Mouse (Mus musculus) hindbrain, postnatal 0 days (tissue): ENCODE measurements around the gene Tnfrsf18. TPM values are rescaled to one million over a fixed set of nuclear protein-coding genes. Genes with fewer than 3 reads are reported as not detected.

Experiments
- ATAC-seq: fragments of 200-750 bp; cut with Nextera tagmentation; 2 replicates; pipeline ENCODE4 v1.8.0; 2017; ENCODE audit warnings: mild to moderate bottlenecking, moderate TSS enrichment, moderate library complexity
- DNase-seq: peaks from one replicate; pipeline ENCODE4 v3.0.0-alpha.2; 2015; ENCODE audit warnings: low spot score
- H3K27ac ChIP-seq: fragments of 300-500 bp; sonication (generic); 2 replicates; pipeline ENCODE4 v1.5.1; 2014; ENCODE audit warnings: mild to moderate bottlenecking
- H3K27me3 ChIP-seq: fragments of 300-500 bp; sonication (generic); 2 replicates; pipeline ENCODE4 v1.6.1; 2014; ENCODE audit warnings: low read length, mixed read lengths; ENCODE audit not compliant: insufficient read depth
- H3K36me3 ChIP-seq: fragments of 300-500 bp; sonication (generic); 2 replicates; pipeline ENCODE4 v1.6.1; 2014; ENCODE audit warnings: low read length, mixed read lengths; ENCODE audit not compliant: insufficient read depth
- H3K4me1 ChIP-seq: fragments of 300-500 bp; sonication (generic); 2 replicates; pipeline ENCODE4 v1.6.1; 2014; ENCODE audit warnings: antibody characterized with exemption, low read length, mixed read lengths; ENCODE audit not compliant: insufficient read depth
- H3K4me2 ChIP-seq: fragments of 300-500 bp; sonication (generic); 2 replicates; pipeline ENCODE4 v1.6.1; 2014; ENCODE audit warnings: low read depth, mild to moderate bottlenecking, low read length, moderate library complexity, mixed read lengths
- H3K4me3 ChIP-seq: fragments of 300-500 bp; sonication (generic); 2 replicates; pipeline ENCODE4 v1.5.1; 2014; ENCODE audit warnings: low read length
- H3K9ac ChIP-seq: fragments of 300-500 bp; sonication (generic); replicated peaks from 2 replicates; pipeline ENCODE4 v1.6.1; 2014; ENCODE audit warnings: mild to moderate bottlenecking, low read length, moderate library complexity, mixed read lengths
- H3K9me3 ChIP-seq: fragments of 300-500 bp; sonication (generic); 2 replicates; pipeline ENCODE4 v1.6.1; 2016; ENCODE audit warnings: low read length, mixed read lengths
- CTCF ChIP-seq: IDR thresholded peaks from 2 replicates; pipeline ENCODE4 v1.5.1; 2016; ENCODE audit warnings: antibody characterized with exemption, control low read depth, low read depth
- WGBS: fragments of 180-500 bp; shearing (Covaris S2); extraction: QIAGEN DNeasy Blood & Tissue Kit; methylation state at CpG from one replicate; pipeline ENCODE4 v1.1.7; 2014; 5-methylcytosine and 5-hydroxymethylcytosine counted together
- polyA plus RNA-seq: library from polyadenylated mRNA; unstranded; fragments of >200 nt; fragmentation: Nextera tagmentation; extraction: Ambion mirVana; gene quantifications from 2 replicates; pipeline ENCODE4 v1.2.1, GENCODE M21; 2015
- total RNA-seq: library from RNA; depleted of rRNA; stranded (reverse); fragments of >200 nt; gene quantifications from 2 replicates; pipeline ENCODE4 v1.2.3, GENCODE M21; 2014

Tnfrsf18 gene
- total and polyA plus RNA-seq, 2 experiments from 2014 or later: 0.16 to 1.4 TPM

- Histone ChIP-seq H3K27ac (no peak overlapping the region), H3K4me1 (no peaks in the 10 kb centered on the region), H3K27me3 (no peaks in the 10 kb centered on the region), H3K36me3 (no peaks in the 10 kb centered on the region), H3K4me2 (no peak overlapping the region), H3K4me3 (no peak overlapping the region), H3K9ac (no peak overlapping the region), H3K9me3 (no peaks in the 10 kb centered on the region)
- WGBS: 77% methylated on average over 9 of the region's 9 CpGs
- ATAC-seq: no peak
- no peak for TF ChIP-seq CTCF
- no peak for DNase-seq
These were observed 32.9 kb downstream of the Tnfrsf18 start for GRCm38 (mm10) chr4:156058826-156059225.

- DNase-seq: no peak
- Histone ChIP-seq H3K4me2 (no peak within 1 kb of the TSS), H3K4me3 (no peak within 1 kb of the TSS), H3K27me3 (no peaks in the 10 kb centered on the region), H3K36me3 (no peaks in the 10 kb centered on the region), H3K4me1 (no peaks in the 10 kb centered on the region), H3K9me3 (no peaks in the 10 kb centered on the region), H3K9ac (no peak within 1 kb of the TSS), H3K27ac (no peak within 1 kb of the TSS)
- ATAC-seq: no peak
- WGBS: 53% methylated on average over 5 of the region's 5 CpGs
- TF ChIP-seq CTCF: no peak
These were observed 33.3 kb downstream of the Tnfrsf18 start, which contains the start of gene Ttll10 for GRCm38 (mm10) chr4:156059261-156059660. TSS of gene Ttll10 (minus strand) at chr4:156059414.

- DNase-seq: no peak
- 37% methylated on average over 10 of the region's 10 CpGs for WGBS
- Histone ChIP-seq H3K36me3 (no peaks in the 10 kb centered on the region), H3K9ac (no peak overlapping the region), H3K9me3 (no peaks in the 10 kb centered on the region), H3K4me1 (no peaks in the 10 kb centered on the region), H3K27me3 (no peaks in the 10 kb centered on the region), H3K4me3 (no peak overlapping the region), H3K27ac (no peak overlapping the region), H3K4me2 (no peak overlapping the region)
- TF ChIP-seq CTCF: no peak
- no peak for ATAC-seq
These were observed 33.7 kb downstream of the Tnfrsf18 start for GRCm38 (mm10) chr4:156059713-156060112.

GRCm38 (mm10) chr4:156063861-156064509, 38.0 kb downstream of the Tnfrsf18 start:
- DNase-seq (peak; percentile 11), ATAC-seq (no peak)
- H3K36me3 ChIP-seq: no peaks in the 10 kb centered on the region
- H3K27me3 ChIP-seq: no peaks in the 10 kb centered on the region
- H3K9me3 ChIP-seq: no peaks in the 10 kb centered on the region
- H3K9ac ChIP-seq: no peak overlapping the region
- H3K4me3 ChIP-seq: no peak overlapping the region
- no peak overlapping the region for H3K4me2 ChIP-seq
- no peak overlapping the region for H3K27ac ChIP-seq
- no peak for TF ChIP-seq CTCF
- WGBS: 2% methylated on average over 4 of the region's 4 CpGs
- H3K4me1 ChIP-seq: no peaks in the 10 kb centered on the region

GRCm38 (mm10) chr4:156064510-156064897, 38.5 kb downstream of the Tnfrsf18 start:
- Histone ChIP-seq H3K27me3 (no peaks in the 10 kb centered on the region), H3K4me3 (no peak overlapping the region), H3K4me1 (no peaks in the 10 kb centered on the region), H3K9ac (no peak overlapping the region), H3K36me3 (no peaks in the 10 kb centered on the region), H3K4me2 (no peak overlapping the region), H3K27ac (no peak overlapping the region), H3K9me3 (no peaks in the 10 kb centered on the region)
- WGBS: 87% methylated on average over 9 of the region's 9 CpGs
- no peak for ATAC-seq
- no peak for TF ChIP-seq CTCF
- no peak for DNase-seq

DNA sequence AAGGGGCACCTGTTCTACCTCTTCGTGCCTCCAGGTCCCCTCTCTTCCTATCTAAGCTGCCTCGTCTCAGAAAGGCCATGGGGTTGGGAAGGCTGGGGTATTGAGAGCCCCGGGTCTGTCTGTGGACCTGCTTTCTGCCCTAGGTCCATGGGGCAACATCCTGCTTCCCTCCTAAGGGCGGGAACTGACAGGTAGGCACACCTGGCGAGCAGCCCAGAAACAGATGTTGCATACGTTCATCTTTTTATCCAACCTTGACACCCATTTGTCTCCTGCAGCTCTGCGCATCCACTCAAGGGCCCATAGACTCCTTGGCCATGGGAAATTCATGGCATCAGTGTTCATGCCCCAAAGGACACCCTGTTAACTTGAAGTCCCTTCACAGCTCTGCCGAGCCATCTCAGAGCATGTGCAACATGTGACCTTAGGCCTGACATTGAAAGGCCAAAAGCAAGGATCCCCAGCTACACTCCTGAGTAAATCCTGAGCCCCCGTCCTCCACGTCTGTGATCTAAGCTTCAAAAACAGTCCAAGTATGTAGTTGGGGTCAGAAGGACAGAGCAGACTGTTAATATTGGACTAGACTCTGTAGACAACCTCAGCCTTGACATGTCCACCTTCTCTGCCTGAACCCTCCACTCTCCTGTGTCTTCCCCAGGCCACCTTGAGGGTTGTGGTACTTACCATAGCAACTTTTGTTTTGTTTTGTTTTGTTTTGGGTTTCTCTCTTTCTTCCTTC, 39.4 kb downstream of the Tnfrsf18 start:
- H3K9me3 ChIP-seq: no peaks in the 10 kb centered on the region
- no peak for ATAC-seq
- DNase-seq: no peak
- WGBS: 89% methylated on average over 10 of the region's 10 CpGs
- no peak overlapping the region for H3K27ac ChIP-seq
- no peak overlapping the region for H3K4me3 ChIP-seq
- H3K4me1 ChIP-seq: no peaks in the 10 kb centered on the region
- no peak overlapping the region for H3K9ac ChIP-seq
- no peaks in the 10 kb centered on the region for H3K27me3 ChIP-seq
- no peak overlapping the region for H3K4me2 ChIP-seq
- no peak for TF ChIP-seq CTCF
- no peaks in the 10 kb centered on the region for H3K36me3 ChIP-seq
